Mouse (Mus musculus): ENCODE data around the gene March4. TPM values are rescaled to one million over a fixed set of nuclear protein-coding genes. Genes with fewer than 3 reads are reported as not detected.

March4 gene
- polyA plus RNA-seq, 1 experiment from 2014 or later: 9.4 TPM

GRCm38 (mm10) chr1:72418744-72419655 is 117.7 kb downstream of the March4 start:
- 52% methylated on average over 8 of the region's 8 CpGs for WGBS
- Histone ChIP-seq H3K27me3 (replicated peaks; ENCODE audit: control insufficient read depth, insufficient read depth, low read length) (no peaks in the 10 kb centered on the region), H3K9ac (ENCODE audit: low read depth, low read length) (no peak overlapping the region), H3K27ac (ENCODE audit: low read depth, low read length) (no peak overlapping the region), H3K36me3 (ENCODE audit: control insufficient read depth, insufficient read depth, low read length) (no peaks in the 10 kb centered on the region), H3K4me3 (ENCODE audit: low read length) (no peak overlapping the region), H3K9me3 (ENCODE audit: control insufficient read depth, low read length) (no peaks in the 10 kb centered on the region), H3K4me1 (ENCODE audit: control insufficient read depth, insufficient read depth, low read depth, low read length) (peaks cover 13% of the 10 kb centered on the region), H3K4me2 (ENCODE audit: low read length) (no peak overlapping the region)
- ATAC-seq: peak; percentile 53; the same call in 1 of the 2 replicates

GRCm38 (mm10) chr1:72414561-72415253 is 122.0 kb downstream of the March4 start:
- Histone ChIP-seq H3K9me3 (ENCODE audit: control insufficient read depth, low read length) (no peaks in the 10 kb centered on the region), H3K27ac (ENCODE audit: low read depth, low read length) (peak overlapping the region; percentile 41; the same call in 1 of the 2 replicates), H3K9ac (ENCODE audit: low read depth, low read length) (no peak overlapping the region), H3K4me1 (ENCODE audit: control insufficient read depth, insufficient read depth, low read depth, low read length) (peaks cover 14% of the 10 kb centered on the region), H3K4me3 (ENCODE audit: low read length) (no peak overlapping the region), H3K27me3 (replicated peaks; ENCODE audit: control insufficient read depth, insufficient read depth, low read length) (no peaks in the 10 kb centered on the region), H3K36me3 (ENCODE audit: control insufficient read depth, insufficient read depth, low read length) (no peaks in the 10 kb centered on the region), H3K4me2 (ENCODE audit: low read length) (no peak overlapping the region)
- ATAC-seq: no peak
- WGBS: 29% methylated on average over 8 of the region's 8 CpGs

DNA sequence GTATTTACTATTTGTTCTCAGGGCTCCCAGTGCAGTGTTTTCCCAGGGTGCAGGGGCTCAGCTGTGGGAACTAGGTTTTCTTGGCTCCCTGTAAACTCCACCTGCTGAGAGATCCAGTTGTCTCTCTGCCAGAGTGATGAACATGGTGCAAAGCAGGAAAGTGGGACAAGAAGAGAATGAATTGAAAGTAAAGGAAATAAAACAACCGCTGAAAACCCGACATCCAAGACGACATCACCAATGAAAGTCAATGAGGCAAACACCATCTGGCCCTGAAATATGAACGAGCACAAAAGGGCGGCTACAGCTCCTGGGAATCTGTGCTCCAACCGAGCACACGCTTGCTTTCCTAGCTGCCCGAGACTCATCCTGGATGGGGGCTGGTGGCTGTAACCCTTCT is 122.6 kb downstream of the March4 start:
- H3K27me3 ChIP-seq (replicated peaks; ENCODE audit: control insufficient read depth, insufficient read depth, low read length): no peaks in the 10 kb centered on the region
- ATAC-seq: no peak
- no peak overlapping the region for H3K9ac ChIP-seq (ENCODE audit: low read depth, low read length)
- 21% methylated on average over 8 of the region's 8 CpGs for WGBS
- H3K4me1 ChIP-seq (ENCODE audit: control insufficient read depth, insufficient read depth, low read depth, low read length): peaks cover 14% of the 10 kb centered on the region
- H3K4me2 ChIP-seq (ENCODE audit: low read length): no peak overlapping the region
- H3K4me3 ChIP-seq (ENCODE audit: low read length): no peak overlapping the region
- H3K36me3 ChIP-seq (ENCODE audit: control insufficient read depth, insufficient read depth, low read length): no peaks in the 10 kb centered on the region
- peak overlapping the region; percentile 41; the same call in 1 of the 2 replicates for H3K27ac ChIP-seq (ENCODE audit: low read depth, low read length)
- H3K9me3 ChIP-seq (ENCODE audit: control insufficient read depth, low read length): no peaks in the 10 kb centered on the region

DNA sequence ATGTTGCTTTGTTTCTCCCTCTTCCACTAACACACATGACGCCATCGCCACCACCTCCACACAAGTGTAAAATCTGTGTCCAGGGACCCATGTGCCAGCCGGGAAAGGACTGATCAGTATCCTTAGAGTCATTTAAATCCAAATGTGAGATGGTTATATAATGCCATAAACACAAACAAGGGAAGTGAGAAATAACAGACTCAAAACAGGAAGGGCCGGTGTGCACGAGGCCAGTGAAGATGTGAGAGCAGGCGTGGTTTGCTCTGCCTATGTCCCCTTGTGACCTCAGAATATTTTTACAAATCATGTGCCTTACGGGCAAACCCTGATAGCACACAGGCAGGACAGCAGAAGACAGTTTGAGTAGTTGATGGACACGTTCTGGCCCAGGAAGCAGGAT is 123.5 kb downstream of the March4 start:
- WGBS: 89% methylated on average over 8 of the region's 8 CpGs
- Histone ChIP-seq H3K9me3 (ENCODE audit: control insufficient read depth, low read length) (no peaks in the 10 kb centered on the region), H3K36me3 (ENCODE audit: control insufficient read depth, insufficient read depth, low read length) (no peaks in the 10 kb centered on the region), H3K4me3 (ENCODE audit: low read length) (no peak overlapping the region), H3K27ac (ENCODE audit: low read depth, low read length) (no peak overlapping the region), H3K4me2 (ENCODE audit: low read length) (no peak overlapping the region), H3K9ac (ENCODE audit: low read depth, low read length) (no peak overlapping the region), H3K27me3 (replicated peaks; ENCODE audit: control insufficient read depth, insufficient read depth, low read length) (no peaks in the 10 kb centered on the region), H3K4me1 (ENCODE audit: control insufficient read depth, insufficient read depth, low read depth, low read length) (peaks cover 9% of the 10 kb centered on the region)
- no peak for ATAC-seq

DNA sequence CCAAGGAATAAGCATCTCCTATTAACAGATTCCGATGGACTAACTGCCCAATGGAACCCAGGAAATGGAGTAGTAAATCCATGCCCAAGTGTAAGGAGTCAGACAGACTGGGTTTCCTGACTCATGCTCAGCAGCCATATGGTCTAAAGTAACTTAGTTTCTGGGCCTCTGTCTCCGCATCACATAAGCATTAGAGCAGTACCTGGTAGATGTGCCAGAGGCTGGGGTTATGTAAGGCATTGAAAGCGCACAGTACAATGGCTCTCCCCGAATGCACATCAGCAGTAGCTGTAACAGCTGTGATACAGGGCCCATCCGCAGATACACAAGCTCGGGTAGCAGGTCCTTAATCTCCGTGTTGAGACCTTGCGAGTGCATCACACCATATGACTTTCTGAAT is 125.6 kb downstream of the March4 start:
- WGBS: 89% methylated on average over 8 of the region's 8 CpGs
- no peak overlapping the region for H3K4me2 ChIP-seq (ENCODE audit: low read length)
- no peak for ATAC-seq

DNA sequence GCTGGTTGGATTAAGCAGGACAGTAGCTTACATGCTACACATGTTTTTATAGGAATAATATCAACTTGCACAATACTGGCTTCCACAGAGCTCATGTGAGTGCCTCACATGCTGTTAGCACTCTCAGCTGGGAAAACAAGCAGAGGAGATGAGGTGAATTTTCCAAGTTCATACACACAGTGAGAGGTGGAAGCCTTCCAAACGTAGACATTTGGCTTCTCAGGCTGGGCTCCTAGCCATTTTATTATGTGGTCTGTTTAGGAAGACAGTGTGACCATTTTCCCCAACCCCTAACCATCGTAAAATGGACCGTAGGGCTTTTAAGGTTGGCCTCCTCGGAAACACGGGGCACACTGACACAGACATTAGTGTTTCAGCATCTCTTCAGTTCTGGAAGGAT is 126.8 kb downstream of the March4 start:
- Histone ChIP-seq H3K4me1 (ENCODE audit: control insufficient read depth, insufficient read depth, low read depth, low read length) (peaks cover 9% of the 10 kb centered on the region), H3K9me3 (ENCODE audit: control insufficient read depth, low read length) (no peaks in the 10 kb centered on the region), H3K27me3 (replicated peaks; ENCODE audit: control insufficient read depth, insufficient read depth, low read length) (no peaks in the 10 kb centered on the region), H3K4me3 (ENCODE audit: low read length) (no peak overlapping the region), H3K27ac (ENCODE audit: low read depth, low read length) (no peak overlapping the region), H3K9ac (ENCODE audit: low read depth, low read length) (no peak overlapping the region), H3K4me2 (ENCODE audit: low read length) (no peak overlapping the region), H3K36me3 (ENCODE audit: control insufficient read depth, insufficient read depth, low read length) (no peaks in the 10 kb centered on the region)
- no peak for ATAC-seq
- 74% methylated on average over 5 of the region's 5 CpGs for WGBS

More for the DNA sequence above, 125.6 kb downstream of the March4 start:
- Histone ChIP-seq H3K4me3 (ENCODE audit: low read length) (no peak overlapping the region), H3K27me3 (replicated peaks; ENCODE audit: control insufficient read depth, insufficient read depth, low read length) (no peaks in the 10 kb centered on the region), H3K4me1 (ENCODE audit: control insufficient read depth, insufficient read depth, low read depth, low read length) (peaks cover 9% of the 10 kb centered on the region), H3K9me3 (ENCODE audit: control insufficient read depth, low read length) (no peaks in the 10 kb centered on the region), H3K36me3 (ENCODE audit: control insufficient read depth, insufficient read depth, low read length) (no peaks in the 10 kb centered on the region), H3K27ac (ENCODE audit: low read depth, low read length) (no peak overlapping the region), H3K9ac (ENCODE audit: low read depth, low read length) (no peak overlapping the region)

DNA sequence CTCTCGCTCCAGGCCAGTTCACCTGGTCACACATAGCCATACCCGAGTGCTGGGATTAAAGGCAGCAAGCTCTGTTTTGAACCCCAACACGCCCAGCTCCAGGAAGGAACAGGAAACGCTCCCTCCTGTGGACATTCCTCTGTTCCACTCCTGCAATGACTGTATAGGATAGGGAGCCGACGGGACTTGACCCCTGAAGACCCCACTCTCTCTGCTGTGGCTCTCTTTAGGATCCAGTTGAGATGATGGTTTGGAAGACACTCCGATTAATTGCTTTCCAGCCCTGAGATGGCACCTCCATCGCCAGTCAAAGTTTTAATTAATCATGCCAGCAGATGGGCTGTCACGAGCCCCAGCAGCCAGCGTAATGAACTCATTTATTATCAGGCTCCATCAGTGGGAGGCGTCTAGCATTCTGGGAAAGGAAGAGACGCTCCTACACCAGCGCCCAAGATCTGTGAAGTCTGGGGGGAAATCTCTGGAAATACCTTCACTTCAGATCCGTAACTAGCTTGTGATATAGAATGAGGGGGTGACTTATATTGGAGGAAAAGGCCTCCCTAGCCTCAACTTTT is 130.1 kb downstream of the March4 start:
- Histone ChIP-seq H3K36me3 (ENCODE audit: control insufficient read depth, insufficient read depth, low read length) (no peaks in the 10 kb centered on the region), H3K9me3 (ENCODE audit: control insufficient read depth, low read length) (no peaks in the 10 kb centered on the region), H3K27me3 (replicated peaks; ENCODE audit: control insufficient read depth, insufficient read depth, low read length) (no peaks in the 10 kb centered on the region), H3K4me3 (ENCODE audit: low read length) (no peak overlapping the region), H3K27ac (ENCODE audit: low read depth, low read length) (no peak overlapping the region), H3K4me1 (ENCODE audit: control insufficient read depth, insufficient read depth, low read depth, low read length) (no peaks in the 10 kb centered on the region), H3K9ac (ENCODE audit: low read depth, low read length) (no peak overlapping the region), H3K4me2 (ENCODE audit: low read length) (no peak overlapping the region)
- peak; percentile 80 for ATAC-seq
- 42% methylated on average over 14 of the region's 14 CpGs for WGBS

DNA sequence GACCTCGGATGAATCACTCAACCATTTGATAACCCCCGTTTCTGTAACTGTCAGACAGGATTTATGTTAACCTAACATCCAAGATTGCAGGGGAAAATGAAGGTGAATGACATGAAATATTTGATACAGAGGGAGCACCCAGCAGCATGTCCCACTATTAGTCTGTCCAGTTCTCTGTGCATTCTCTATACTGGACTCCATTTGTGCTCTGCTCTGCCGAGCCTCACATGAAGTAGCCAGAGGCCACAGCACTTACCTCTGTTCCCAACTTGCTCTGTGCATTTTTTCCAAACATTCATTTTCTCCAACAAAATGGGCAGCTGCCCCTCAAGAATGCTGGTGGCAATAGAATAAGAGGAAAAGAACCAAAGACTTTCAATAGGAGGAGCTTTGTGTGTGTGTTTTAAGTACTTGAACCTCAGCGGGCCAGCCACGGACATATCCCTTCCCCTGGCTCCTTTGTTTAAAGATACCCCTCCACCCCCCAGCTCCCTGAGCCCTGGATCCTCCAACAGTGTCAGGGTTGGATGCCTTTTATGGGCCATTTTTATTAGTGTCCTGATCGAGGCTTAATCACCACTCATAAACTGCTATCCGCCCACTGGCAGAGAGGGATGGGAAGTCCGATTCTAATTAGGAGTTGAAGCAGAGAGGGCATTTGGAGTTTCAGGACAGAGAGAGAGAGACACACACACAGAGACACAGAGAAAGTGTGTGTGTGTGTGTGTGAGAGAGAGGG is 135.2 kb downstream of the March4 start:
- Histone ChIP-seq H3K4me1 (ENCODE audit: control insufficient read depth, insufficient read depth, low read depth, low read length) (no peaks in the 10 kb centered on the region), H3K9ac (ENCODE audit: low read depth, low read length) (no peak overlapping the region), H3K4me2 (ENCODE audit: low read length) (no peak overlapping the region), H3K36me3 (ENCODE audit: control insufficient read depth, insufficient read depth, low read length) (no peaks in the 10 kb centered on the region), H3K27ac (ENCODE audit: low read depth, low read length) (no peak overlapping the region), H3K27me3 (replicated peaks; ENCODE audit: control insufficient read depth, insufficient read depth, low read length) (no peaks in the 10 kb centered on the region), H3K9me3 (ENCODE audit: control insufficient read depth, low read length) (no peaks in the 10 kb centered on the region), H3K4me3 (ENCODE audit: low read length) (no peak overlapping the region)
- no peak for ATAC-seq
- WGBS: 70% methylated on average over 8 of the region's 8 CpGs

Measured in hindbrain, embryonic 16.5 days (tissue).